Mouse (Mus musculus) embryonic facial prominence, embryonic 13.5 days (tissue): Measurements from ENCODE around the gene Uhrf1. TPM values are rescaled to one million over a fixed set of nuclear protein-coding genes. Genes with fewer than 3 reads are reported as not detected.
A peak's percentile ranks its signal among the peaks of the same experiment; 100 is the strongest.

Experiments used
- ATAC-seq: fragments of 200-750 bp; cut with Nextera tagmentation; 2 replicates; pipeline ENCODE4 v1.8.0; 2017; ENCODE audit warnings: low read depth; ENCODE audit not compliant: insufficient number of reproducible peaks, insufficient read depth, low FRiP score, low TSS enrichment
- H3K27ac ChIP-seq: fragments of 300-500 bp; sonication (generic); 2 replicates; pipeline ENCODE4 v1.5.1; 2015; ENCODE audit warnings: moderate library complexity, mild to moderate bottlenecking, inconsistent platforms
- H3K27me3 ChIP-seq: fragments of 300-500 bp; sonication (generic); 2 replicates; pipeline ENCODE4 v1.6.1; 2015; ENCODE audit warnings: mild to moderate bottlenecking, inconsistent platforms
- H3K36me3 ChIP-seq: fragments of 300-500 bp; sonication (generic); 2 replicates; pipeline ENCODE4 v1.6.1; 2015; ENCODE audit warnings: mild to moderate bottlenecking, inconsistent platforms
- H3K4me1 ChIP-seq: fragments of 300-500 bp; sonication (generic); 2 replicates; pipeline ENCODE4 v1.6.1; 2015; ENCODE audit warnings: inconsistent platforms
- H3K4me2 ChIP-seq: fragments of 300-500 bp; sonication (generic); 2 replicates; pipeline ENCODE4 v1.6.1; 2015; ENCODE audit warnings: moderate library complexity, mild to moderate bottlenecking, inconsistent platforms
- H3K4me3 ChIP-seq: fragments of 300-500 bp; sonication (generic); 2 replicates; pipeline ENCODE4 v1.5.1; 2015; ENCODE audit warnings: mild to moderate bottlenecking, inconsistent platforms
- H3K9ac ChIP-seq: fragments of 300-500 bp; sonication (generic); 2 replicates; pipeline ENCODE4 v1.6.1; 2015; ENCODE audit warnings: mild to moderate bottlenecking, inconsistent platforms
- H3K9me3 ChIP-seq: fragments of 300-500 bp; sonication (generic); 2 replicates; pipeline ENCODE4 v1.6.1; 2016; ENCODE audit warnings: inconsistent platforms
- WGBS: fragments of 180-500 bp; shearing (Covaris S2); methylation state at CpG from one replicate; pipeline ENCODE4 v1.1.7; 2015; ENCODE audit warnings: mixed read lengths; 5-methylcytosine and 5-hydroxymethylcytosine counted together
- polyA plus RNA-seq: library from polyadenylated mRNA; unstranded; fragments of >200 nt; fragmentation: Nextera tagmentation; extraction: Ambion mirVana; gene quantifications from 2 replicates; pipeline ENCODE4 v1.2.1, GENCODE M21; 2015

The Uhrf1 gene
- polyA plus RNA-seq, 1 experiment from 2014 or later, result 143 TPM

DNA sequence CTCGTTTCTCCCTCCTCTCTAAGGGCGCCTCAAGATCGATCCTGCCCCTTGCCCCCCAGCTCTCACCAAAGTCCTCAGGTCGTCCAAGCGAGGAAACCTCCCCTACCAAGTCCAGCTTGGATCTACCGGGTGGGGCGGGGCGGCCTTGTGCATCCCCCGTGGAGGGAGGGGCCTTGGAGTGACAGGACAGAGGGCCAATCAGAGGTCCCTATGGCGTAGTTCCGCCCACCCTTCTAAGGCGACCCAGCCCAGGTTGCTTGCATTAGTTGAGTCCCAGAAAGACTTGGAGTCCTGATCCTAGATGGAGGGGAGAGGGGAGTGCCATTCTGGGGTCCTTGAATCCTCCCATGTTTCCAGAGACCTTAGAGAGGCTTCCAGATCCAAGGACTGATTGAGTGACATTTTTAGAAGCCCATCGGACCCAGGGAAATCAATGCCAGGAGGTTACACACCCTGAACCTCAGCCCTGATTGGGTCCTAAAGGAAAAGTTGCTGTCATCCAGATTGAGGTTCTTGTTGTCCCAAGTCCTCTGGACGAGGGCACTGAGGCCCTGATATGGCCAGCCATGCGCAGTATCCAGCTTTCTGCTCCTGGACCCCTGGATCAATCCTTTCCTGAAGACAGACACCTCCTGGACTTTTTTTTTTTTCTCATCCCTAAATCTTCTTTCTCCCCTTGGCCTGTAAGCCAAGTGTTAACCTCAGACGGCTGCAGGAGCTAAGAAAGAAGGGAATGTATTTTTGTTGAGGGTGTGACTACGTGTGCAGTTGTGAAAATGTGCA is 12.5 kb upstream of the Uhrf1 start:
- peak overlapping the region; percentile 80 for H3K9ac ChIP-seq
- WGBS, result 2% methylated on average over 17 of the region's 17 CpGs
- peak overlapping the region; percentile 59 for H3K4me3 ChIP-seq

DNA sequence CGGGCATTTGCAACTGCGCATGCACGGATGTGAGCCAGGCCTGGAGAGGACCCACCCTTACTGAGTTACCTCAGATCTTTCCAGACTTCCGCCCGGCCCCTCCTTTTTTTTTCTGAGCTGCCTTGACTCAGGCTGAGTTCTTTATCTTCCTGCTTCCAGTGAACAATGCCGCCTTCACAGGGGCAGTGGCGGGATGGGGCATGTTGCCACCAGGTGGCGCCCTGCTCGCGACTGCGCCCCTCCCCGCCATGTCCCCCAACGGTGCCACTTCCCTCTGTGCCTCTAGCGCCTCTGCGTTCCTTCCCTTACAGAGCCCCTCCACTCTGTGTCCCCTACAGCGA is 12.0 kb upstream of the Uhrf1 start:
- H3K9me3 ChIP-seq, result no peaks in the 10 kb centered on the region
- H3K27me3 ChIP-seq, result no peaks in the 10 kb centered on the region
- H3K4me1 ChIP-seq, result peaks cover 40% of the 10 kb centered on the region
- ATAC-seq, result peak; percentile 88
- peak overlapping the region; percentile 80 for H3K9ac ChIP-seq
- H3K36me3 ChIP-seq, result peaks cover 10% of the 10 kb centered on the region
- peak overlapping the region; percentile 96 for H3K27ac ChIP-seq
- H3K4me3 ChIP-seq, result peak overlapping the region; percentile 59
- H3K4me2 ChIP-seq, result peak overlapping the region; percentile 82
- under 1% methylated on average over 16 of the region's 16 CpGs for WGBS

More for the DNA sequence above, 12.5 kb upstream of the Uhrf1 start:
- Histone ChIP-seq H3K27ac (peak overlapping the region; percentile 96), H3K4me1 (peaks cover 40% of the 10 kb centered on the region), H3K4me2 (peak overlapping the region; percentile 82), H3K36me3 (peaks cover 16% of the 10 kb centered on the region), H3K9me3 (no peaks in the 10 kb centered on the region), H3K27me3 (no peaks in the 10 kb centered on the region)
- peak; percentile 91 for ATAC-seq

DNA sequence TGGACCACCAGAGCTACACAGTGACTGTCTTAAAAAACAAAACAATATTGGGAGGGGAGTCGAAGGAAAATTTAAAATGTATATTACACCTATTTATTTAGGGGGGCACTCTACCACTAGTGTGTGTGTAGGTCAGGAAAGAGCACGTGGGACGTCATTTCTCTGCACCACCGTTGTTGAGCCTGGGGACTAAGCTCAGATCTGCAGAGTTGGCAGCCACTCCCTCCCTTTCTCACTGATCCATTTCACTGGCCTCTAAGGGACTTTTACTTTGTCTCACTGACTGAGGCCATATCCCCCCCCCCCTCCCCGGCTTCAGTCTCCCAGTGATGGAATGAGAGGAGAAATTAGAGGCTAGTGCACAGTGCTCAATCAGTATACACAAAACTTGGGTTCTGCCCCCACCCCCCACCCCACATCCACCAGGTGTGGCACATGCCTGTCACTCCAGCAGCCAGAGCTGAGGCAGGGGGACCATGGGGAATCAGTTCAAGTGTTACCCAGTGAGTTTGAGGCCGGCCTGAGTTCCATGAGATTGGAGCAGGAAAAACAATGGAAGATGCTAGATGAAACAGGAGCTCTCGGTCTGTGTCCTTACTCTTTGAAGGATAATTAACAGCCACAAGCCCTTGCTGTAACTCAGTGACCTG is 11.2 kb upstream of the Uhrf1 start:
- WGBS, result 75% methylated on average over 7 of the region's 7 CpGs
- Histone ChIP-seq H3K9ac (no peak overlapping the region), H3K27me3 (no peaks in the 10 kb centered on the region), H3K4me1 (peaks cover 40% of the 10 kb centered on the region), H3K4me2 (0 out of 2 replicates have a peak overlapping the region, but pooled peaks have one; percentile 82), H3K36me3 (peaks cover 2% of the 10 kb centered on the region; the same call in 1 of the 2 replicates), H3K9me3 (no peaks in the 10 kb centered on the region), H3K27ac (peak overlapping the region; percentile 96), H3K4me3 (no peak overlapping the region)
- ATAC-seq, result no peak

DNA sequence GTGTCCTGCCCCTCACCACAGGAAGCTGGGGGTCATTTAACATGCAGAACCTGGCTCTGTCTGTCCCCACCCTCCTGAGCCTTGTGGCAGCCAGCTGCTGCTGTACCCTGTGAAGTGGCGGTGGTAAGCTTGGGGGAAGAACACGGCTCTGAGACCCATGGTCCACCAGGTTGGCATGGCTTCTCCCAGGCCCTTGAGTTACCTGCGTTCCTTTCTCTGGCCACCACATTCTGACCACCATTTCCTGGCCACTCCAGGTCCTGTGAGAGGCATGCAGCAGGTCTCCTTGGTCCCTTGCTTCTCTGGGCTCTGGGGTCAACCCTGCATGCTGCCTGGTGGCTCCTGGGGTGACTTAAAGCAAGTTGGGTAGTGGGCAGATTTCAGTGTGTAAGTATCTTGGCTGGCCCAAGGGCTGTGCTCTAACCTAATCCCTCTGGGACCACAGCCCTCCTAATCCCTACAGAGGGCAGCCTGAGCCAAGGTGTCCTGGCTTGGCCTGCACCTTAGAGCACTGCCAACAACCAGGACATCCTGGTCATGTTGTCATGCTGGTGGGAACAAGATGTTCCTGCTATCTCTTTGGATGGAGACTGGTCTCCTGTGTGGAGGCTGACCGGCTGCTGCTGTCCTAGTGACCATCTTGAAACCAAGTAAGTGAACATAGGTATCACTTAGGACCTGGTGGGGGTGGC is 10.4 kb upstream of the Uhrf1 start, which contains the start of gene Plin3:
Gene Plin3 (minus strand): TSS at position 343 of the 692 bp plus-strand sequence.
- Histone ChIP-seq H3K4me3 (no peak within 1 kb of the TSS), H3K4me2 (no peak within 1 kb of the TSS), H3K9me3 (no peaks in the 10 kb centered on the region), H3K27me3 (no peaks in the 10 kb centered on the region), H3K4me1 (peaks cover 38% of the 10 kb centered on the region), H3K9ac (no peak within 1 kb of the TSS), H3K27ac (peak within 1 kb of the TSS; percentile 48; the same call in 1 of the 2 replicates), H3K36me3 (no peaks in the 10 kb centered on the region)
- ATAC-seq, result no peak
- WGBS, result 89% methylated on average over 4 of the region's 4 CpGs

DNA sequence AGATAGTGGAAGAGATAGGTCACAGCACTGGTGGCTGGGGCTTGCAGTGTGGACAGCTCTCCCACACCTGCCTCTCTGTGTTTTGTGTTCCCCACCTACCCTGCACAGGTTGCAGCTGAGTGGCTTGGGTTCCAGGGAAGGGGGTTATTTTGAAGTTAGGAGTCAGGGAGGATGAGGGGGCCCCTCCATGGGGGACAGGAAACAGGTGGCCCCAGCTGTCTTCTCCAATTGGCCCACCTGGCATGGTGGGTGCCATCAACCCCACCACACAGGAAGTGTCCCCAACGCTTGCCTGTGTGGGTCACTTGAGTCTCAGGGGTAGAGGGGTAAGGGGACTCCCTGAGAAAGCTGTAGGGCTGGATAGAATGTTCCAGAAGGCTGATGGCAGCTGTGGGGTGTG is 9.8 kb upstream of the Uhrf1 start:
- no peak for ATAC-seq
- H3K4me3 ChIP-seq, result no peak overlapping the region
- peaks cover 32% of the 10 kb centered on the region for H3K4me1 ChIP-seq
- WGBS, result 75% methylated on average over 1 of the region's 1 CpGs
- H3K4me2 ChIP-seq, result no peak overlapping the region
- H3K27me3 ChIP-seq, result no peaks in the 10 kb centered on the region
- no peak overlapping the region for H3K9ac ChIP-seq
- no peaks in the 10 kb centered on the region for H3K36me3 ChIP-seq
- H3K27ac ChIP-seq, result no peak overlapping the region
- H3K9me3 ChIP-seq, result no peaks in the 10 kb centered on the region

DNA sequence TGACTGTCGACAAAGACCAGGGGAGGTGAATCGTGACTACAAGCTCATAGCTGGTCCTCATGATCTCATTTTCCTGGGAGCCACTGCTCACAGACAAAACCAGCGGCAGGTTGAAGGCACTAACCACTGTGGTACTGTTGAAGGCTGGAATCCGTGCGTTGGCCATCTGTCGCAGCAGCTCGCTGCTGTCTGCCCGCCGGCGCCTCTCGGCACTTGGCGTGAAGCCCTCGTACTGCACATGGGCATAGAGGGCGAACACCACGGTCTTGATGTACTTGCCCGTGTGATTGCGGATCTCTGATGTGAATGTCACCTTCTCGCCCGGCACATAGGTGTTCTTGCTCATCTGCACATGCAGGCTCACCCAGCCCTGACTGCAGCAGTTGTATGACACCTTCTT is 8.9 kb upstream of the Uhrf1 start:
- H3K9me3 ChIP-seq, result no peaks in the 10 kb centered on the region
- no peaks in the 10 kb centered on the region for H3K27me3 ChIP-seq
- no peak for ATAC-seq

DNA sequence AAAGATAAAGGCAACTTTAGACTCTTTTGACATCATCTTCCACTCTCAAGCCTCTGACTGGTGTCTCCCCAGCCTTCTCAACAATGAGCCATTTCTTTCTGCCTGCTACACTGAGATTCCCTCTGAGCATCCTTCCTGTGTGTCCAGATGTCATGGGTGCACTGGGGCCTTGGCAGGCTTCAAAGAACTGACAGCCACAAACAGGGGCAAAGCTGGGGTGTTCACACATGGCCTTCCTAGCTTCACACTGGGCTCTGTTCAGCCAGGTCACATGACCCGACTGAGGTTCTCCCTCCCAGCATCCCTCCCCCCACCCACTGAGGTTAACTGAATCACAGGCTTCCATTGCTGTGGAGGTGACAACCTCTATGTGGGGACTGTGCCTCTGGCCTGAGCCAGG is 6.9 kb upstream of the Uhrf1 start:
- H3K9me3 ChIP-seq, result no peaks in the 10 kb centered on the region
- H3K9ac ChIP-seq, result no peak overlapping the region
- no peaks in the 10 kb centered on the region for H3K27me3 ChIP-seq
- H3K4me2 ChIP-seq, result no peak overlapping the region
- H3K4me3 ChIP-seq, result no peak overlapping the region
- no peaks in the 10 kb centered on the region for H3K36me3 ChIP-seq
- H3K4me1 ChIP-seq, result peaks cover 7% of the 10 kb centered on the region
- 55% methylated on average over 1 of the region's 1 CpGs for WGBS
- ATAC-seq, result no peak
- H3K27ac ChIP-seq, result no peak overlapping the region

More for the DNA sequence above, 8.9 kb upstream of the Uhrf1 start:
- Histone ChIP-seq H3K9ac (no peak overlapping the region), H3K36me3 (no peaks in the 10 kb centered on the region), H3K4me1 (peaks cover 23% of the 10 kb centered on the region), H3K27ac (no peak overlapping the region), H3K4me3 (no peak overlapping the region), H3K4me2 (no peak overlapping the region)
- WGBS, result 92% methylated on average over 19 of the region's 19 CpGs

DNA sequence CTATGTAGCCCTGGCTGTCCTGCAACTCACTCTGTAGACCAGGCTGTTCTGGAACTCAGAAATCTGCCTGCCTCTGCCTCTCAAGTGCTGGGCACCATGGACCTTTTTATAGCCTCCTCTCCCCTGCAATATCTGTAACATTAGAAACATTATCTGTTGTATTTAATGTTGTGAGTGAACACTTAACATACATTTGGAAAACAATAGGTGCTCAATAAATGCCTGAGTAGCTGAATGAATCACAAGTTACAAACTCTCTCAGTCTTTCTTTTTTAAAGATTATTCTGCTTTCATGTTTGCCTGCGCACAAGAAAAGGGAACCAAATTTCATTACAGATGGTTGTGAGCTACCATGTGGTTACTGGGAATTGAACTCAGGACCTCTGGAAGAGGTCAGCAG is 4.9 kb upstream of the Uhrf1 start:
- ATAC-seq, result no peak
- H3K4me1 ChIP-seq, result peaks cover 9% of the 10 kb centered on the region
- H3K27ac ChIP-seq, result no peak overlapping the region
- no peak overlapping the region for H3K4me3 ChIP-seq
- H3K9ac ChIP-seq, result no peak overlapping the region
- H3K36me3 ChIP-seq, result no peaks in the 10 kb centered on the region
- no peaks in the 10 kb centered on the region for H3K27me3 ChIP-seq
- no peak overlapping the region for H3K4me2 ChIP-seq
- 92% methylated on average over 1 of the region's 1 CpGs for WGBS
- H3K9me3 ChIP-seq, result no peaks in the 10 kb centered on the region

DNA sequence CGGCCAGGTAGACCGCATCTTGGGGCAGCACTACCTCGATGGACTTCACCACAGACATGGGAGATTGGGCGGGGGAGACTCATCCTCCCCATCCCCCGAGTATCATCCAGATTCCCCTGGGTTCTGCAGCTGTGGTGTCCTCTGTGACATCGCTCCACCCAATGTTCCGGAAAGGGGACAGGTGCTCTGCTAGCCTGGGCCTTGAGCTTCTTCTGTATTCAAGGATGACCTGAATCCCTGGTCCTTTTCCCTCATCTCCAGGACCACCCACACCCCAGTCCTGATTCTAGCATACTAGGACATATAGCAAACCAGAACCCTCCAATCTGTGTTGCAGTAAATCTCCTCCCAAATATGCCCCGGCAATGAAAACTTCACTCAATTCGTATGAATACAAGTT is 2.9 kb upstream of the Uhrf1 start, which contains the start of gene Arrdc5:
Gene Arrdc5 (minus strand): TSS at position 101 of the 400 bp plus-strand sequence.
- no peaks in the 10 kb centered on the region for H3K9me3 ChIP-seq
- H3K4me1 ChIP-seq, result peaks cover 16% of the 10 kb centered on the region
- no peak within 1 kb of the TSS for H3K9ac ChIP-seq
- ATAC-seq, result no peak
- H3K27me3 ChIP-seq, result no peaks in the 10 kb centered on the region
- WGBS, result 91% methylated on average over 9 of the region's 9 CpGs
- no peaks in the 10 kb centered on the region for H3K36me3 ChIP-seq
- H3K4me2 ChIP-seq, result no peak within 1 kb of the TSS
- no peak within 1 kb of the TSS for H3K4me3 ChIP-seq
- no peak within 1 kb of the TSS for H3K27ac ChIP-seq

DNA sequence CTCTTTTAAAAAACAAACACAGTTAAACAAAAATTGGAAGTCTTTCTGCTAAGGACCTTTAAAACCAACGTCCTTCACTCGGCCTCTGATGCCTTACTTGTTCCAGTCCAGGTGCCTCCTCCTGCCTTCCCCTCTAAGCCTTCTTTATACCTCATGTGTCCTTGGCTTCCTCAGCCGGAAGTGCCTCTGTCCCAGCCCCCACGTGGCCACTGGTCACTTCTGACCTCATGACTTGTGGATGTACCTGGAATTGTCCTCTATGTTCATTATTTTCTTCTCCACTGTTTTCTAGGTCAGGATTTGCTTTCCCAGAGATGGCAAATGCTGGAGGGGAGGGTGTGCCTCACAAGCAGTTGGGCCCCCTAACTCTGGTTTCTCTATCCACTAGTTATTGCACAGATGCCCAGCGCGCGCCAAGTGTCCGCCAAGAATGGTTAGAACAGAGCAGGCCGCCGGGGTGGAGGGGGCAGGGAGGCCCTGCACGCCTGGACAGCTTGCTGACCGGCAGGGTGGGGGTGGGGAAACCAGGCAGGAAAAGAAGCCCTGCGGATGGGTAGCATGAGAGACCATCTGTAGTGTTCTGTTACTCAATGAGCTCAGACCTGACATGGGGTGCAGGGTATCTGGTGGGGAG is 641 bp upstream of the Uhrf1 start:
- Histone ChIP-seq H3K36me3 (peaks cover 17% of the 10 kb centered on the region), H3K4me2 (peak overlapping the region; percentile 100), H3K4me1 (peaks cover 38% of the 10 kb centered on the region), H3K9ac (peak overlapping the region; percentile 84), H3K4me3 (peak overlapping the region; percentile 80), H3K27me3 (no peaks in the 10 kb centered on the region), H3K9me3 (no peaks in the 10 kb centered on the region), H3K27ac (peak overlapping the region; percentile 86)
- WGBS, result 34% methylated on average over 13 of the region's 13 CpGs
- no peak for ATAC-seq

DNA sequence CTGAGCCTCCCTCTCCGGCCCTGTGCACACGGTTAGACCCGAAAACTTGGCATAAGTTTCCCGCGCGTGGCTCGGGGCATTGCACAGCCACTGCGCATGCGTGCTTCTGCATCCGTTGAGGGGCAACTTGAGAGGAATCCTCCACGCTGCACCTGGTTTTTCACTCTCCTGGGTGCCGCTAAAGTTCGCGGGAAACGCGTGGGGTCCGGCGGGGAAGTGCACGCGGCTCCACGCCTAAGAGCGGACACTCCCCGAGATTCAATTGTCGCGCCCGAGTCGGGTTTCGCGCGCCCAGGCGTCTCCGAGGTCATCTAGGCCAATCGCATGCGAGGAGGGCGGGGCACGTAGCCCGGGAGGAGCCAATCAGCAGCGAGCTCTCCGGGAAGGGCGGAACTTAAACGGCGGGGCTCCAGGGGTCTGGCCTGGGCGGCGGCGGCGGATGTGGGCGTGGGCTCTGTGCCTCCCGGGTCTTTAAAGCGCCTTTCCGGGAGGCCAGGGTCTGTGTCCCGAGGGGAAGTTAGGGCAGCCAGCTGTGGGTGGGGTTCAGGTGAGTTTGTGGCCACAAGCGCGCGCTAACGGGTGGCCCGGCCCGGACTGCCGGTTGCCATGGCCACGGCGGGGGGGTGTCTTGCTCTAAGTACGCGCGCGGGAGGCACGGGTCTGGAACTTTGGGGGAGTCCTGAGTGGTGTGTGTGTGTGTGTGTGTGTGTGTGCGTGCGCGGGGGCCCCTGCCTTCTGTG is 896 bp downstream of the Uhrf1 start:
- H3K4me2 ChIP-seq, result peak overlapping the region; percentile 100
- H3K4me3 ChIP-seq, result peak overlapping the region; percentile 80
- H3K27me3 ChIP-seq, result no peaks in the 10 kb centered on the region
- peaks cover 32% of the 10 kb centered on the region for H3K36me3 ChIP-seq
- under 1% methylated on average over 68 of the region's 68 CpGs for WGBS
- peak; percentile 89 for ATAC-seq
- peak overlapping the region; percentile 86 for H3K27ac ChIP-seq
- H3K9ac ChIP-seq, result peak overlapping the region; percentile 84
- H3K9me3 ChIP-seq, result no peaks in the 10 kb centered on the region
- H3K4me1 ChIP-seq, result peaks cover 45% of the 10 kb centered on the region
